Mouse (Mus musculus) heart, embryonic 12.5 days (tissue): ENCODE data around the gene Snx13. TPM values are rescaled to one million over a fixed set of nuclear protein-coding genes. Genes with fewer than 3 reads are reported as not detected.
A peak's percentile ranks its signal among the peaks of the same experiment; 100 is the strongest.

ENCODE experiments used
- ATAC-seq: fragments of 200-750 bp; cut with Nextera tagmentation; 2 replicates; pipeline ENCODE4 v1.8.0; 2017; ENCODE audit warnings: moderate TSS enrichment, moderate library complexity; ENCODE audit not compliant: insufficient number of reproducible peaks, low FRiP score
- H3K27ac ChIP-seq: fragments of 300-500 bp; sonication (generic); 2 replicates; pipeline ENCODE4 v1.5.1; 2016; ENCODE audit warnings: mild to moderate bottlenecking, moderate library complexity; ENCODE audit not compliant: poor library complexity, severe bottlenecking
- H3K27me3 ChIP-seq: fragments of 300-500 bp; sonication (generic); replicated peaks from 2 replicates; pipeline ENCODE4 v1.6.1; 2016; ENCODE audit warnings: mild to moderate bottlenecking, moderate library complexity
- H3K36me3 ChIP-seq: fragments of 300-500 bp; sonication (generic); 2 replicates; pipeline ENCODE4 v1.6.1; 2016; ENCODE audit warnings: mild to moderate bottlenecking, moderate library complexity
- H3K4me1 ChIP-seq: fragments of 300-500 bp; sonication (generic); replicated peaks from 2 replicates; pipeline ENCODE4 v1.6.1; 2016; ENCODE audit warnings: mild to moderate bottlenecking
- H3K4me2 ChIP-seq: fragments of 300-500 bp; sonication (generic); 2 replicates; pipeline ENCODE4 v1.6.1; 2016; ENCODE audit warnings: mild to moderate bottlenecking, moderate library complexity
- H3K4me3 ChIP-seq: fragments of 300-500 bp; sonication (generic); 2 replicates; pipeline ENCODE4 v1.5.1; 2016; ENCODE audit warnings: mild to moderate bottlenecking
- H3K9ac ChIP-seq: fragments of 300-500 bp; sonication (generic); 2 replicates; pipeline ENCODE4 v1.6.1; 2016; ENCODE audit warnings: mild to moderate bottlenecking, moderate library complexity
- H3K9me3 ChIP-seq: fragments of 300-500 bp; sonication (generic); replicated peaks from 2 replicates; pipeline ENCODE4 v1.6.1; 2016; ENCODE audit warnings: mild to moderate bottlenecking, moderate library complexity
- WGBS: fragments of 180-500 bp; shearing (Covaris S2); methylation state at CpG from one replicate; pipeline ENCODE4 v1.1.7; 2016; 5-methylcytosine and 5-hydroxymethylcytosine counted together
- polyA plus RNA-seq: library from polyadenylated mRNA; unstranded; fragments of >200 nt; fragmentation: Nextera tagmentation; extraction: Ambion mirVana; gene quantifications from 2 replicates; pipeline ENCODE4 v1.2.1, GENCODE M21; 2016

Snx13 gene
- polyA plus RNA-seq, 1 experiment from 2014 or later: 35.1 TPM

DNA sequence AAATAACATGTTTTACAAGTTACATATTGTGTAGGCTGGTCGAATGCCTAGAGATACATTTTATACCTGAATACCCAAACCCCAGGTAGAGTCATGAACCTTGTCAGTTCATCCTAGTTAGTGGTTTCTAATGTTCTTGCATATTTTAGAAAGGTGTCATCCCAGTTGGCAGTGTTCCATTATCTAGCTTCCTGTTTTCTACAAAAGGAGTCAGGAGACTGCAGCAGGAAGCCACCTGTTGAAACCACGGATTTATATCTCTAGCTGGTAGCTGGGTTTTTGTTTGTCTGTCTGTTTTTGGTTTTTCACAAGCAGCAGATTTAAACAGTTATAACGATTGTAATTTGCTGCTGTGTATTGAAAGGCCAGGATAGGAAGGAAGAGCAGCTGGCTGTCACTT, 76.6 kb downstream of the Snx13 start:
- Histone ChIP-seq H3K4me1 (no peaks in the 10 kb centered on the region), H3K36me3 (peaks cover 13% of the 10 kb centered on the region), H3K4me3 (no peak overlapping the region), H3K27me3 (no peaks in the 10 kb centered on the region), H3K27ac (no peak overlapping the region), H3K9me3 (no peaks in the 10 kb centered on the region), H3K9ac (no peak overlapping the region), H3K4me2 (no peak overlapping the region)
- no peak for ATAC-seq
- 75% methylated on average over 3 of the region's 3 CpGs for WGBS

DNA sequence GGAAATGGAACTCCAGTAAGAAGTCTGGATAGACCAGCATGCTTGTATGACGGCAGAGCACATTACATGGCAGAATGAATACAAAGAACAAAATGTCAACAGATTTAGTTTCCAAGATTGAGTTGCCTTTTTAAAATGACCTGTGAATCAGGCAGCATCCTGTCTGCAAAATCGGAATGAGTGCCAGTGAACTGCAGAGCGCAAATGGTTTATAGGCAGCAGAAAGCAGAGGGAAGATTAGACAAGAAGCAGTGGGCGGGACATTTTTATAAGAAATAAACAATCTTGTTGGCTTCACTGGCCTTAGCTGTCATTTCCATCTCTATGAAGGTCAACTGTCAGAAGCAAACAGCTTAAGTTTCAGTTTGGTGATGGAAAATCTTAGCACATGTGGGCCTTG, 106.2 kb downstream of the Snx13 start:
- H3K9ac ChIP-seq: no peak overlapping the region
- peaks cover 4% of the 10 kb centered on the region; the same call in 1 of the 2 replicates for H3K9me3 ChIP-seq
- no peak for ATAC-seq
- WGBS: 71% methylated on average over 4 of the region's 4 CpGs
- peaks cover 8% of the 10 kb centered on the region for H3K36me3 ChIP-seq
- no peak overlapping the region for H3K4me3 ChIP-seq
- no peaks in the 10 kb centered on the region for H3K27me3 ChIP-seq
- no peak overlapping the region for H3K4me2 ChIP-seq
- no peak overlapping the region for H3K27ac ChIP-seq
- no peaks in the 10 kb centered on the region for H3K4me1 ChIP-seq

DNA sequence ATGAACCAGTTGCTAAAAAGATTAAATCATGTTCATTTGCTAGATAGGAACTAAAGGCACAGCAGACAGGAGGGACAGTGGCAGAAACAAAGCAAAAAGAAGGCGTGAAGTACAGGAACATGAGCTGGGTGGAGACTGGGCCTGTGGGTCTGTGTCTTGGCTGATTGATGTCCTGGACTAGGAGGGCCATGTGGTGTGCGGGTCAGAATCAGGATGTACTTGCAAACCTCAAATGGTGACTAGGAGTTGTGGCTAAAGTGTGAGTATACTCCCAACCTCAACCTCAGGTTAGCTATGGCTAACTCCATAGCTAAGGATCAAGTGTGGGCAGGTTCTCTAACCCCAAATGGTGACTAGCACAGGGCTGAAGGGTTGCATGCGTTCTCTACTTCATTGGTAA, 107.2 kb downstream of the Snx13 start:
- H3K27ac ChIP-seq: no peak overlapping the region
- H3K4me3 ChIP-seq: no peak overlapping the region
- peaks cover 4% of the 10 kb centered on the region; the same call in 1 of the 2 replicates for H3K9me3 ChIP-seq
- ATAC-seq: no peak
- peaks cover 8% of the 10 kb centered on the region for H3K36me3 ChIP-seq
- 75% methylated on average over 3 of the region's 3 CpGs for WGBS
- H3K27me3 ChIP-seq: no peaks in the 10 kb centered on the region
- H3K4me1 ChIP-seq: no peaks in the 10 kb centered on the region
- no peak overlapping the region for H3K4me2 ChIP-seq
- H3K9ac ChIP-seq: no peak overlapping the region

DNA sequence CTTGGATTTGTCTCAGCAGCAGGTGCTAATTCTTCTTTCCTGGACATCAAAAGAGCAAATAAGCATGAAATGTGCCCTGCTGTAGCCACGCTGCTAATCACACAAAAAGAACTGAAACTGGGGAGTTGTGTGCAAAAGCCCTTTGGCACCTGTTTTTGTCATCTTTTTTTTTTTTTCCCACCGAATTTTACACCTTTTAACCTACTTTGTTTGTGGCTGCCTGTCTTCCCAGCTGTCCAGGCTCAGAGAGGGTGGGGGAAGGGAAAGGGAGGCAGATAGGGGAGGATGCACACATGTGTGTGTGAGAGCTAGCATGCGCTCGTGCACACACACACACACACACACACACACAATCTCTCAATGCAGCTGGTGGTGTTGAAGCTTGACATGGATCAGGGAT, 110.3 kb downstream of the Snx13 start:
- H3K9me3 ChIP-seq: no peaks in the 10 kb centered on the region
- no peaks in the 10 kb centered on the region for H3K36me3 ChIP-seq
- no peak overlapping the region for H3K9ac ChIP-seq
- no peaks in the 10 kb centered on the region for H3K27me3 ChIP-seq
- WGBS: 74% methylated on average over 4 of the region's 4 CpGs
- no peak overlapping the region for H3K4me2 ChIP-seq
- H3K4me1 ChIP-seq: no peaks in the 10 kb centered on the region
- ATAC-seq: no peak
- H3K27ac ChIP-seq: no peak overlapping the region
- H3K4me3 ChIP-seq: no peak overlapping the region

DNA sequence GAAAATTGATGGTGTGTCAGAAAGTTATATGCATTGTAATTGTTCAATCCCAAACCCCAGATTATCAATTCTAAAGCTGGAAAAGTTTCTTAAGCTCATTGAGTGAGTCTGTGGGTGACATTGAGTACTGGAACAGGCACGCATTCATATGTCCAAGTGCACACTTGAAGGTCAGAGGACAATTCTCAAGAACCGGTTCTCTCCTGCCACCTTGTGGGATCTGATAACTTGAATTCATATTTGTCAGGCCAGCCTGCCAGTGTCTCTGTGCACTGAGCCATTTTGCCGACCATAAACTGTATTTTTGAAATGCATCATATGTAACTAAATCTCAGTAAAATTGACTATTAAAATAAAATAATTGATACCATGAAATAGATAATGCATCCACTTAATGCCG, 114.7 kb downstream of the Snx13 start:
- no peak for ATAC-seq
- Histone ChIP-seq H3K27ac (no peak overlapping the region), H3K4me2 (no peak overlapping the region), H3K27me3 (no peaks in the 10 kb centered on the region), H3K36me3 (no peaks in the 10 kb centered on the region), H3K4me3 (no peak overlapping the region), H3K9me3 (no peaks in the 10 kb centered on the region), H3K9ac (no peak overlapping the region), H3K4me1 (no peaks in the 10 kb centered on the region)
- WGBS: 66% methylated on average over 4 of the region's 4 CpGs

DNA sequence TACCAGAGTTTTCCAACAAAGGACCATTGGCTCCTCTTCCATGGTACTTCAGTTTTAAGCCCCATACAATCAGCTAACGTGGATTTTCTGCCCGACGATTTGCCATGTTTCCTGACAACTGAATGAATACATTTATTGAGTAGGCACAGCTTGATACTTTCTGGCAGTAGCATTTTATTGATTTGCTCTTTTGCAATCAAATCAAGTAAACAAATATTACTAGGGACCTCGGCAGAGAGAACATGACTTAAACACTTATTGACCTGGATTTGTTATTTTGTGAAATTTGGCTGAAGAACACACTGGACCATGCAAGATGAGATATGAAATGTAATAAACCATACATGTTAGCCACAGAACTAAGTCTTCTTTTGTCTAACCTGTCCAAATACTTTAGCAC, 123.3 kb downstream of the Snx13 start:
- 79% methylated on average over 4 of the region's 4 CpGs for WGBS

DNA sequence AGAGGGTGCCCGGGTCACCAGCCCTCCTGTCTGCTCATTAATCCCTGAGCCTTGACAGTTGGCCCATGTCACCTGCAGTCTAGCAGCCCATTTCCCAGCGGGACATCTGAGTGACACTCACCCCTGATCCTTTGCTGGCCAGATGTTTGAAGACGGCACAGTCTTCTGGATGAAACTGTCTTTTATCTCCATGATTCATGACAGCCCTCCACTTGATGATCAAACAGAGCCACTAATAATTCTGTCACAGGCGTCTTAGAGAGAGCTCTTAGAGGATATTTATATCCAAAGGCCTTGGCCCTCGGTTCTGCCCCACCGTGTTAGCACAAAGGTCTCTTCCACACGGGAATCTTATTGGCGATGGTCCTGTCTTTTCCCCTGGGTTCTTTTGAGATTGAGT, 129.0 kb downstream of the Snx13 start:
- no peak overlapping the region for H3K4me3 ChIP-seq
- no peak overlapping the region for H3K9ac ChIP-seq
- no peak overlapping the region for H3K4me2 ChIP-seq
- no peaks in the 10 kb centered on the region for H3K36me3 ChIP-seq
- H3K27ac ChIP-seq: no peak overlapping the region
- H3K27me3 ChIP-seq: no peaks in the 10 kb centered on the region
- WGBS: 23% methylated on average over 8 of the region's 8 CpGs
- no peak for ATAC-seq
- peaks cover 5% of the 10 kb centered on the region; the same call in 1 of the 2 replicates for H3K4me1 ChIP-seq
- no peaks in the 10 kb centered on the region for H3K9me3 ChIP-seq

More for the DNA sequence above, 123.3 kb downstream of the Snx13 start:
- no peaks in the 10 kb centered on the region for H3K4me1 ChIP-seq
- no peak overlapping the region for H3K27ac ChIP-seq
- H3K9me3 ChIP-seq: no peaks in the 10 kb centered on the region
- H3K9ac ChIP-seq: no peak overlapping the region
- H3K27me3 ChIP-seq: no peaks in the 10 kb centered on the region
- no peaks in the 10 kb centered on the region for H3K36me3 ChIP-seq
- H3K4me3 ChIP-seq: no peak overlapping the region
- no peak for ATAC-seq
- H3K4me2 ChIP-seq: no peak overlapping the region

DNA sequence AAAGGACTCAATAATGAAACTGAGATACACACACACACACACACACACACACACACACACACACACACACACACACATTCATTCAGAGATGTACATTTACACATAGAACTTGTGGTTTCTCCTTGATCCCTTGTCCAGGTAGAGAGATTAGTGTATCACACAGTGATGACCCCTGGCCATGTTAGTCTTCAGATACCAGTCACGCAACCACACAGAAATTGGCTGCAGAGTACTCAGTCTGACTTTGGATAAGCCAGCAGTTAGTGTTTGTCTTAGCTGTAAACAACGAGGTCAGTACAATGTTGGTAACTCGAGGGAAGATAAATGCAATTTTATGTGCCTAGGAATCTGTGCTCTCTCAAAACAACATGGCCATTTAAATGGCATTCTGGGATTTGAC, 129.6 kb downstream of the Snx13 start:
- WGBS: 72% methylated on average over 3 of the region's 3 CpGs

DNA sequence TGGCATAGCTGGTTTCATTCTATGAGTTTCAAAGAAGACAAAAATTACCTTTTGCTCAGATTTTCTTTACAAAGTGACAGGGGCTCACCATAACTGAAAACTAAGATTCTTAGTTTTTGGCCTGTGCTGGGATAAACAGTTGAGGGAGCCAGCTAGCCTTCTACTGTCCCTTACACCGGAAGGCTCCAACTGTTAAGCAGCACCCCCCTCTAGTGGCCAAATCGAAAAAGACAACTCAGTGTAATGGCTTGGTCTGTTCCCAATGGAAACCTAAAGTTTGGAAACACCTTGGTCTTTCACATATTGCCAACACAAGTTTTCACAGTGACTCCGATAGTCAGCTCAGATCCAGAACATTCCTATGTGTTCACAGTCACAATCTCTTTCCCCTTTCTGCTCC, 135.7 kb downstream of the Snx13 start:
- H3K4me2 ChIP-seq: no peak overlapping the region
- 11% methylated on average over 3 of the region's 3 CpGs for WGBS

More for the DNA sequence above, 129.6 kb downstream of the Snx13 start:
- Histone ChIP-seq H3K27ac (no peak overlapping the region), H3K9ac (no peak overlapping the region), H3K9me3 (no peaks in the 10 kb centered on the region), H3K4me1 (peaks cover 5% of the 10 kb centered on the region; the same call in 1 of the 2 replicates), H3K4me3 (no peak overlapping the region), H3K36me3 (no peaks in the 10 kb centered on the region), H3K27me3 (no peaks in the 10 kb centered on the region), H3K4me2 (no peak overlapping the region)
- ATAC-seq: no peak

DNA sequence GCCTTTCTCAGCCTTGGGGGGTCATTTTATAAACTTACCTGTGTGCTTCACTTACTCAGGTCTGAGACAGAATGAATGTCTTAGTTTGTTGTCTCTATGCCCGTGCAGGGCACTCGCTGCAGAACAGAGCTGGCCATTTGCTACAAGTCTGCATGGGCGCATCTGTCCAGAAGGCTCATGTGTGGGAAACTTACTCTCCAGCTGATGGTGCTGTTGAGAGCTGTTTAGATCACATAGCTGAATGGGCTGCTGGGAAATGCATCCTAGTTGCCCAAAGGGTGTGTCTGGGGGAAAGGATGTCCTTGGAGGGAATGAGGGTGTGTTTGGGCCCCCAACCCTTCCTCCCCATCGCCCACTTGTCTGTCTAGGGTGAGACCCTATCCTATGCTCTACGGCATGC, 137.3 kb downstream of the Snx13 start:
- no peak overlapping the region for H3K9ac ChIP-seq
- no peak overlapping the region for H3K4me3 ChIP-seq
- H3K9me3 ChIP-seq: no peaks in the 10 kb centered on the region
- 0 out of 2 replicates have a peak, but pooled peaks cover 7% of the 10 kb centered on the region for H3K27me3 ChIP-seq
- H3K4me2 ChIP-seq: no peak overlapping the region
- no peak for ATAC-seq
- no peaks in the 10 kb centered on the region for H3K36me3 ChIP-seq
- H3K27ac ChIP-seq: no peak overlapping the region
- 69% methylated on average over 5 of the region's 5 CpGs for WGBS
- no peaks in the 10 kb centered on the region for H3K4me1 ChIP-seq

More for the DNA sequence above, 135.7 kb downstream of the Snx13 start:
- H3K36me3 ChIP-seq: no peaks in the 10 kb centered on the region
- ATAC-seq: peak; percentile 64; the same call in 1 of the 2 replicates
- no peak overlapping the region for H3K27ac ChIP-seq
- H3K27me3 ChIP-seq: 0 out of 2 replicates have a peak, but pooled peaks cover 7% of the 10 kb centered on the region
- no peaks in the 10 kb centered on the region for H3K4me1 ChIP-seq
- H3K4me3 ChIP-seq: no peak overlapping the region
- no peak overlapping the region for H3K9ac ChIP-seq
- H3K9me3 ChIP-seq: no peaks in the 10 kb centered on the region

DNA sequence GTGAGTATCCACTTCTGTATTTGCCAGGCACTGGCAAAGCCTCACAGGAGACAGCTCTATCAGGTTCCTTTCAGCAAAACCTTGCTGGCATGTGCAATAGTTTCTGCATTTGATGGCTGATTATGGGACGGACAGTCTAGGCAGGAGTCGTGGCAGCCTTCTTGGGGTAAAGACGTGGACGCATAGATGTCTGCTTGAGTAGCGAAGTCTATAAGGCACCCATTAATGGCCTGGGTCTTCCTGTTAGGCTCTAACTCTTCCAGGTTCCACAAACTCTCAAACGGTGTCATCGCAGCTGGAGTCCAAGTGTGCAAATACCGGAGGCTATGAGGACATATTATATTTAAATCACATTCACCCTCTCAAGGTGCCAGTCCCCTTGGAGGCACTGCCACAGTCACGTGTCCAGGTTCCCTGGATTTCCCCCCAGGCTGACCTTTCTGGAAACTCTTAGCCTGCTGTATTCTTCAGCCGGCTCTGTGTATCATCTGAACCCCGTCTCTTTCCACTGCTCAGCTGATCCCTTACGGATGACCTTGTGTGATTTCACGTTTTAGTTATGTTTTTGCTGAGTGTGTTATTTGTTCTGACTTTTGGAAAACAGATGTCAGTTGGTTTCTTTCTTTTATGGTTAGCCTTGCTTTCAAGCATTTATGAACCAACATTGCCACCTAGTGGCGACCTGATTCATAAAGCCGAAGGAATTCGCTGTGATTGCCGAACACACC, 144.9 kb downstream of the Snx13 start:
- peak overlapping the region; percentile 63 for H3K4me2 ChIP-seq
- whole genome bisulfite sequencing: 47% methylated on average over 17 of the region's 17 CpGs
- ATAC-seq: no peak
- no peaks in the 10 kb centered on the region for H3K36me3 ChIP-seq
- no peak overlapping the region for H3K9ac ChIP-seq
- no peaks in the 10 kb centered on the region for H3K9me3 ChIP-seq
- no peak overlapping the region for H3K27ac ChIP-seq
- no peaks in the 10 kb centered on the region for H3K27me3 ChIP-seq
- H3K4me3 ChIP-seq: no peak overlapping the region; the same call in 1 of the 2 replicates
- H3K4me1 ChIP-seq: no peaks in the 10 kb centered on the region

DNA sequence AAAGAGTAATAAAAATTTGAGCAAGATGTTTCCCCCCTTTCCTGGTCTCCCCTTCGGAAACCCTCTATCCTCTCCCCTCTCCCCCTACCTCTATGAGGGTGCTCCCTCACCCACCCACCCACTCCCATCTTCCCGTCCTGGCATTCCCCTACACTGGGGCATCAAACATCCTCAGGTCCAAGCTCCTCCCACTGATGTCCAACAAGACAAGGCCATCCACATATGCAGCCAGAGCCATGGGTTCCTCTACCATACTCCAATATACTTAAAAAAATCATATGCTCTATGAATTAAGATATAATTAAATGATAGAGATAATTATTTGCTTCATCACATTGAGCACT, 145.4 kb downstream of the Snx13 start:
- 21% methylated on average over 2 of the region's 2 CpGs for WGBS
- H3K4me3 ChIP-seq: no peak overlapping the region; the same call in 1 of the 2 replicates
- no peak for ATAC-seq

More for the DNA sequence above, 145.4 kb downstream of the Snx13 start:
- Histone ChIP-seq H3K27ac (no peak overlapping the region), H3K36me3 (no peaks in the 10 kb centered on the region), H3K27me3 (no peaks in the 10 kb centered on the region), H3K9me3 (no peaks in the 10 kb centered on the region), H3K4me2 (peak overlapping the region; percentile 63), H3K4me1 (no peaks in the 10 kb centered on the region), H3K9ac (no peak overlapping the region)
